Mouse (Mus musculus): ENCODE measurements around the gene Cul9.

The Cul9 gene

GRCm38 (mm10) chr17:46453302-46453948 lies 92.8 kb downstream of the Cul9 start:
- DNase-seq (ENCODE audit: low read depth), result no peak

GRCm38 (mm10) chr17:46452683-46453082 lies 93.5 kb downstream of the Cul9 start:
- no peak for DNase-seq (ENCODE audit: low read depth)
